Mouse (Mus musculus) lung, postnatal 4 days (tissue): ENCODE data around the gene Mgat5.
A peak's percentile ranks its signal among the peaks of the same experiment; 100 is the strongest.

ENCODE experiments used
- DNase-seq, 2 experiments: peaks; one replicate each; pipeline ENCODE4 v3.0.0; 2021

Mgat5 gene

DNA sequence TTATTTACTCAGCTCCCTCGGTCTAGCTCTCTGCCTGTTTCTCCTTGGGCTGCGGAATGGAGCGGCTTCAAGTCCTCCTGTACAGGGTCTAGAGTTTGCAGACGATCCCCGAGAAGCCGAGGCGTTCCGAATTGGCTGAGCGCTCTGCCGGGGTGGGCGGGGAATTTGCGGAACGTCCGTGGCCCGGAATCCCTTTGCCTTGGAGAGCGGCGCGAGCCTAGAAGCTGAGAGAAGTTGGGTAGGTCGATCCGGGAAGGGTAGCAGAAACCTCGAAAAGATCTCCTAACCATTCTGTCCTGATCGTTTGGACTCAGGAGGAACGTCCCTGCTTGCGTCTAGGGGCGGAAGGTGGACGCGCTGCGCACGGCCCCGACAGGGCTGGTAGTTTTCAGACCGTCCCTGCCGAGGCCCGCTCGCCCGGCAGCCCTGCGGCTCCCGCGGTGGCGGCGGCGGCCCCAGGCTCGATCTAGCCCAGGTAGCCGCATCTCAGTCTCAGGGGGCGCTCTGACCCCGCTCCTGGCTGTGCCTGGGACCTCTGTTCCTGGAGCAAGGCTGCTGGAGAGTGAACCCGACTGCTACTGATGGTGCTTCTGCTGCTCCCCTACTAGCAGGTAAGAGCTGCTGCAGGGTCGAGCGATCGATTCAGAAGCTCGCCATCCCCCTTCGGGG is at the start of gene Mgat5:
Gene Mgat5 (plus strand): TSS at position 199 of the 669 bp plus-strand sequence.
- peak; percentile 91 to 93 for DNase-seq

GRCm38 (mm10) chr1:127160118-127160760 is 44.6 kb upstream of the Mgat5 start:
- no peak for DNase-seq

DNA sequence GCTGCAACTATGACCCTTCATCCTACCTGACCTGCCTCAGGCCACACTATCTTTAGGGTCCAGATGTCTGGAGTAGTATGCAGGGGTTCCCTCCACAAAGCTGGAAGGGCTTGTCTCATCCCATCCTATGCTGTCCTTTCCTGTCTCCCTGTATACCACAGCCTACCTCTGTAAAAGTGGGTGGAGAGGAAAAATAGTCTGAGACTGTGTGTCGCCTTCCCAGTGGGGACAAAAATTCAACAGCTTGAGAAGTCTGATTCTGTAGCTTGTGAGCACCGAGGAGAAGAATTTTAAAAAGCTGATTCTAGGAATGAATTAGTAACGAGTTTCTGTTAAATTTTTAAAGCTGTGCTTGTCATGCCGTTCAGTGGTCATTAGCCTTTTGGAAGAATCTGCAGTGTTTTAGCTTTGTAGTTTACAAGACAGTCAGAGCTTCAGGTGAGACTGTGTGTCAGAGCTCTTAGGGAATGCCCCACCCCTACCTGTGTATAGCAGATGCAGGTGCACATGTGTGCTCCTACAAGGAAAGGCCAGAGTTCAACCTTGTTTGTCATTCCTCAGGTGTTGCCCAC is 40.1 kb upstream of the Mgat5 start:
- no peak for DNase-seq

- DNase-seq = no peak
Observed at GRCm38 (mm10) chr1:127166521-127166920, 38.3 kb upstream of the Mgat5 start.

DNA sequence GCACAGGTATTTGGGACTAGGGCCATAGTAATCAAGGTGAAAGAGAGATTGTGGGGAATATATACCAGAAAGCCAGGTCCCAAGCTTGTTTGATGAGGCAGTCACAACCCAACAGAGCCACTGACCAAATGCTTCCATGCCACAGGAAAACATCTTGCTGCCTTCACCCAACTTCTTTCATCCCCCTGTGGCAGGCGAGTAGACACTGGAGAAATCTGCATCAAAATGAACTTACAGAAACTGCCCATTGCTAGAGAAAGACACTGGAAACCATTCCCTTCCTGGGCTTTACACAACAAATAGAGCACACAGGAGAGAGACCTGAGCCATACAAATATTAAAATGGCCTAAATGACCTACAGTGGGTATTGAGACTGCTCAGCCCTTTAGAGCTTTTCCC is 37.2 kb upstream of the Mgat5 start:
- no peak for DNase-seq

DNA sequence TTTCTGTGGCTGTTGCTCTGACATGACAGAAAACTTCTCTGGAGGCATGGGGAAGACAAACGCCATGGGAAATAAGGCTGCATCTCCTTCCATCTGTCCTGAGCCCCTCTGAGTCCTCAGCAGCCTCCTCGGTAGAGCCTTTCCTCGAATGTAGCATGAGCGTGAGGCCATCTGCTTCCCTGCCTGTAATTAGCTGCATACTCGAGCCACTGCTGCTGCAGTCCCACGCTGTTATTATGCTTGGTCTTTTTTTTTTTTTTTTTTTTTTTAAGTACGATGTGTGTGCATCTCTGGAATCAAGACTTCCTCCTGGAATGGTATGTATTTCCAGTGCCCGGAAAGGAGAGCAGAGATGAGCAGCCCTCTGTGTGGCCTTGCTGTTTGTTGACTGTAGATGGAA is 36.6 kb upstream of the Mgat5 start:
- DNase-seq = no peak

- no peak for DNase-seq
Observed at GRCm38 (mm10) chr1:127169516-127169915, 35.3 kb upstream of the Mgat5 start.

DNA sequence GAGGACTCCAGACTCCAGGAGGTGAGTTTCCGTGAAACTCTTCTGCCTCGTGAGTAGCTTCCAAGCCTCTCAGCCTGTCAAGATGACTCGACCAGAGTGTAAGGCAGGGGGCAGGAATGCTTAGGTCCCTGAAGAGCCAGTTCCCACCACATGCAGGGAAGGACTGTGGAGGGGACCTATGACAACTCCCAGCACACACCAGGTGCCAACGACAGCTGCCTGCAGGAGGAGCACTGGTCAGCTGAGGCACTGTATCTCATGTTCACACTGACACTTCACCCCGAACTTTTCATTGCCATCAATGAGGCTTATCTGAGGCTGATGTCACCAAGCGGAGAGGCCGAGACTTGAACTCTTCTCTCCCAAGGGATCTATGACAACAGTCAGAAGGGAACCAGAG is 33.5 kb upstream of the Mgat5 start:
- DNase-seq = no peak

- no peak for DNase-seq
Observed at GRCm38 (mm10) chr1:127173448-127173847, 31.4 kb upstream of the Mgat5 start.

GRCm38 (mm10) chr1:127192396-127192795 is 12.4 kb upstream of the Mgat5 start:
- no peak for DNase-seq

DNA sequence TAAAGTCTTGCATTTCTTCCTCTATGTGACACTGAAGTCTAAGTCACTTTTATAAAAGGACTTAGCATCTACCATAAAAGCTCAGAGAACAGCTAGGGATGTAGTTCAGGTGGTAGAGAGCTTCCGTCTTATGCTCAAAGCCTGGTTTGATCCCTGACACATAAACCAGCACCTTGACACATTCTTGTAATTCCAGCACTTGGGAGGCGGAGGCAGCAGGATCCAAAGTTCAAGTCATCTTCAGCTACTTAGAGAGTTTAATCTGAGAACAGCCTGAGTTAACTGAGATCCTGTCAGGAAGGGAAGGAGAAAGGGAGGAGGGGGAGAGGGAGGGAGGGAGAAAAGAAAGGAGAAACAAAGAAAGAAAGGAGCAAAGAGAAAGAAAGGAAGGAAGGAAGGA is 5.6 kb upstream of the Mgat5 start:
- DNase-seq = no peak

GRCm38 (mm10) chr1:127202360-127202759 is 2.5 kb upstream of the Mgat5 start:
- DNase-seq = no peak

GRCm38 (mm10) chr1:127203231-127203764 is 1.5 kb upstream of the Mgat5 start:
- DNase-seq = peak in 1 of 2 experiments; percentile 26

- peak; percentile 14 to 24 for DNase-seq
Observed at GRCm38 (mm10) chr1:127205501-127206019, 745 bp downstream of the Mgat5 start.

- DNase-seq = peak; percentile 56 to 57
Observed at GRCm38 (mm10) chr1:127206020-127206641, 1.3 kb downstream of the Mgat5 start.

- DNase-seq = no peak
Observed at GRCm38 (mm10) chr1:127206881-127207555, 2.2 kb downstream of the Mgat5 start.

DNA sequence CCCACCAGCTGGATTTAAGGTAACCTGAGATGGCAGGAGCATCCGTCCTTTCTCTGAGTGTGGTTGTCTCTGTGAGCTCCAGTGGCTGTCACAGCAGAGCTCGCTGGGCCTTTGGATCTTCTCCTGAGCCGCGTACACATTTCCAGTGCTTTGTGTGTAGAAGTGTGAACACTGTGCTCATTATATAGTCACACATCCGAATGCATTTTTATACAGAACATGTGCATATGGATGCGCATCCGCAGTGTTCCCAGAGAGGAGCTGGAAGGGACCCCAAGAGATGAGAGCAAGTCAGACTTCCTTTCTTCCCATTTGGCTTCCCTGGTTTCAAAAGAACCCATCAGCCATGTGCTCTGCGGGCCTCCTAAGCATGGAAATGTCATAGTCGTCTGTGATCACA is 3.4 kb downstream of the Mgat5 start:
- DNase-seq = no peak

GRCm38 (mm10) chr1:127212812-127213211 is 8.0 kb downstream of the Mgat5 start:
- DNase-seq = no peak

- DNase-seq = no peak
Observed at GRCm38 (mm10) chr1:127213434-127213833, 8.6 kb downstream of the Mgat5 start.

- DNase-seq = no peak
Observed at GRCm38 (mm10) chr1:127214585-127215232, 9.9 kb downstream of the Mgat5 start.

DNA sequence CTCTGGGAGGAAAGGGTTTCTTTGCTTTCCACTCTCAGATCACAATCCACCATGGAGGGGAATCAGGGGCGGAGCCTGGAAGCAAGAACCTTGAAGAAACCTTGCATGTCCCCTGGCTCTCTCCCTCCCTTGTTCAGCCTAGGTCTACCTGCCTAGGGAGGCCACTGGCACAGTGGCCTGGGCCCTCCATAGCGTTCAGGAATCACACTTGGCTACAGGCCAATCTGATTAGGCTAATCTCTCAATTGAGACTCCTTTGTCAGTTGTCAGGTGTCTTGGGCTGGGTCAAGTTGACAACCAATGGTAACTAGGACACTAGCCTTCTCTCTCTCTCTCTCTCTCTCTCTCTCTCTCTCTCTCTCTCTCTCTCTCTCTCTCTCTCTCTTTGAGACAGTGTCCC is 12.2 kb downstream of the Mgat5 start:
- no peak for DNase-seq

DNA sequence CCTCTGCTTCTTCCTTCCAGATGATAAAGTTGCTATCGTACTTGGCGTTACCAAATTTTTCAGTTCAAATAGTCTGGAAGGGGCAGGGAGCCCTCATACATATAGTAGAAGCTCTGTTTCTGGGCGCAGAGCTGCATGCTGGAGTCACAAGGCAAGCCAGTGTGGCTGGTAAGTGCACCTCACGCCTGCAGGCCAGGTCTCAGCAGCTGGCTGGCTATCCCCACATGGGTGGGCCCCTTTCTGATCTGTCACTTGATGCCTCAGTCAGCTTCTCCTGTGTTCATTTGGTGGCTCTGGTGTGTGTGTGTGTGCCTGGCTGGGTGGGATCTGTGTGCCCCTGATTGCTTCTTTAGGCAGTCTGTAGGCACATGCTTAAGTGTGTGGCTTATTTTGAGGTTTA is 12.8 kb downstream of the Mgat5 start:
- no peak for DNase-seq
